Mouse (Mus musculus) liver, postnatal 0 days (tissue): ENCODE data around the gene BC003965. TPM values are rescaled to one million over a fixed set of nuclear protein-coding genes. Genes with fewer than 3 reads are reported as not detected.

ENCODE experiments used
- ATAC-seq: fragments of 200-750 bp; cut with Nextera tagmentation; 2 replicates; pipeline ENCODE4 v1.8.0; 2017; ENCODE audit warnings: mild to moderate bottlenecking, moderate library complexity
- DNase-seq: peaks from one replicate; pipeline ENCODE4 v3.0.0-alpha.2; 2016
- H3K27ac ChIP-seq: fragments of 300-500 bp; sonication (generic); 2 replicates; pipeline ENCODE4 v1.5.1; 2014; ENCODE audit warnings: antibody characterized with exemption, moderate library complexity, mild to moderate bottlenecking, low read depth
- H3K27me3 ChIP-seq: fragments of 300-500 bp; sonication (generic); 2 replicates; pipeline ENCODE4 v1.6.1; 2014; ENCODE audit warnings: low read length, control low read depth, mixed read lengths; ENCODE audit not compliant: insufficient read depth
- H3K36me3 ChIP-seq: fragments of 300-500 bp; sonication (generic); replicated peaks from 2 replicates; pipeline ENCODE4 v1.6.1; 2014; ENCODE audit warnings: mild to moderate bottlenecking, control low read depth, low read length, moderate library complexity, mixed read lengths; ENCODE audit not compliant: insufficient read depth
- H3K4me1 ChIP-seq: fragments of 300-500 bp; sonication (generic); 2 replicates; pipeline ENCODE4 v1.6.1; 2014; ENCODE audit warnings: antibody characterized with exemption, mild to moderate bottlenecking, control low read depth; ENCODE audit not compliant: insufficient read depth
- H3K4me2 ChIP-seq: fragments of 300-500 bp; sonication (generic); 2 replicates; pipeline ENCODE4 v1.6.1; 2014; ENCODE audit warnings: low read depth, mild to moderate bottlenecking, low read length, moderate library complexity, mixed read lengths
- H3K4me3 ChIP-seq: fragments of 300-500 bp; sonication (generic); 2 replicates; pipeline ENCODE4 v1.5.1; 2014; ENCODE audit warnings: low read depth, low read length
- H3K9ac ChIP-seq: fragments of 300-500 bp; sonication (generic); replicated peaks from 2 replicates; pipeline ENCODE4 v1.6.1; 2014; ENCODE audit warnings: mild to moderate bottlenecking, moderate library complexity
- H3K9me3 ChIP-seq: fragments of 300-500 bp; sonication (generic); 2 replicates; pipeline ENCODE4 v1.6.1; 2016; ENCODE audit warnings: mild to moderate bottlenecking, control low read depth, low read length, mixed read lengths
- CTCF ChIP-seq: sonication (generic); IDR thresholded peaks from 2 replicates; pipeline ENCODE4 v1.5.1; 2016; ENCODE audit warnings: antibody characterized with exemption, low read depth
- EP300 ChIP-seq: IDR thresholded peaks from 2 replicates; pipeline ENCODE4 v1.6.1; 2016; ENCODE audit warnings: antibody characterized with exemption, low read depth, mild to moderate bottlenecking
- WGBS: fragments of 180-500 bp; shearing (Covaris S2); extraction: QIAGEN DNeasy Blood & Tissue Kit; methylation state at CpG from one replicate; pipeline ENCODE4 v1.1.7; 2014; ENCODE audit not compliant: insufficient replicate concordance; 5-methylcytosine and 5-hydroxymethylcytosine counted together
- polyA plus RNA-seq: library from polyadenylated mRNA; unstranded; fragments of >200 nt; fragmentation: Nextera tagmentation; extraction: Ambion mirVana; gene quantifications from 2 replicates; pipeline ENCODE4 v1.2.1, GENCODE M21; 2015

The BC003965 gene
- 15.6 and 15.8 TPM in 2 replicates for polyA plus RNA-seq

GRCm38 (mm10) chr17:25184129-25184691, at the start of gene BC003965:
BC003965 (plus strand) TSS chr17:25184554.
- Histone ChIP-seq H3K36me3 (no peaks in the 10 kb centered on the region), H3K27me3 (no peaks in the 10 kb centered on the region), H3K4me3 (peak within 1 kb of the TSS; percentile 93), H3K4me2 (peak within 1 kb of the TSS; percentile 98), H3K27ac (peak within 1 kb of the TSS; percentile 95), H3K9me3 (no peaks in the 10 kb centered on the region), H3K4me1 (peaks cover 25% of the 10 kb centered on the region), H3K9ac (peak within 1 kb of the TSS; percentile 89)
- peak; percentile 98 for DNase-seq
- under 1% methylated on average over 50 of the region's 50 CpGs for WGBS
- ATAC-seq, result peak; percentile 85
- TF ChIP-seq EP300 (peak; percentile 89), CTCF (no peak; the same call in 1 of the 2 replicates)

DNA sequence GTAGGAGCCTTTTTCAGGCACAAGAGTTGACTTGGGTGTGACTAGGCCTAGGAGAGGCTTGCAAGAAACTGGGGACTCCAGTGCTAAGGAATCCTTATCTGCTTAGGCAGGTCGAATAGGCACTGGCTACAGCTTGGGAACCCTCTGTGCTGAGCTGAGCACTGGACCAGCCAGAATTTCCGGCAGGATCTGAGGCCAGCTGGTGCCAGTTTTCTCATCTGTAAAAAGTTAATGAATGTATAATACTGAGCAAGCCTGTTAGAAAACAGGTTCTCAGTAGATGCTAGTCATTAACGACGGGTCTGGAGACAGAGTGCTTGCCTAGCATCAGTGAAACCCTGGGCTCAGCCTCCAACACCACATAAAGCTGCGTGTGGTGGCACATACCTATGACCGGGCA, 48.7 kb upstream of the BC003965 start:
- peaks cover 11% of the 10 kb centered on the region for H3K4me1 ChIP-seq

DNA sequence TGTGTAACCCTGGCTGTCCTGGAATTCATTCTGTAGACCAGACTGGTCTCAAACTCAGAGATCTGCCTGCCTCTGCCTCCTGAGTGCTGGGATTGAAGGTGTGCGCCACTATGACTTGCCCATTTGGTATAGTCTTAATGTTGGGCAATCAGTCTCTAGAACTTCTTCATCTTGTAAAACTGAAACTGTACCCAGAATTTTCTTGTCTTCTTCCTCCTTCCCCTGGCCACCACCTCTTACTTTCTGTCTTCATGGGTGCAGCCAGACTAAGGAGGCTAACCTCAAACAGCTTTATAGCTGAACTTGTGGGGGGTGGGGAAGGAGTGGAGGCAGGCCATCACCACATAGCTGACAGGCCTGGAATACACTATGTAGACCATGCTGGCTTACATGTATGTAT, 45.6 kb upstream of the BC003965 start:
- H3K4me3 ChIP-seq, result no peak overlapping the region
- DNase-seq (no peak), ATAC-seq (no peak)
- TF ChIP-seq EP300, result no peak
- no peak for TF ChIP-seq CTCF
- WGBS, result 79% methylated on average over 1 of the region's 1 CpGs
- H3K4me2 ChIP-seq, result no peak overlapping the region
- no peak overlapping the region for H3K9ac ChIP-seq
- no peaks in the 10 kb centered on the region for H3K27me3 ChIP-seq
- H3K27ac ChIP-seq, result no peak overlapping the region
- no peaks in the 10 kb centered on the region for H3K9me3 ChIP-seq
- H3K4me1 ChIP-seq, result peaks cover 9% of the 10 kb centered on the region
- H3K36me3 ChIP-seq, result no peaks in the 10 kb centered on the region

More for the DNA sequence above, 48.7 kb upstream of the BC003965 start:
- Histone ChIP-seq H3K27ac (no peak overlapping the region), H3K36me3 (no peaks in the 10 kb centered on the region), H3K4me2 (no peak overlapping the region), H3K9me3 (no peaks in the 10 kb centered on the region), H3K27me3 (no peaks in the 10 kb centered on the region), H3K9ac (no peak overlapping the region), H3K4me3 (no peak overlapping the region)
- no peak for DNase-seq
- ATAC-seq, result no peak
- 85% methylated on average over 6 of the region's 6 CpGs for WGBS
- TF ChIP-seq CTCF, result no peak
- no peak for TF ChIP-seq EP300

DNA sequence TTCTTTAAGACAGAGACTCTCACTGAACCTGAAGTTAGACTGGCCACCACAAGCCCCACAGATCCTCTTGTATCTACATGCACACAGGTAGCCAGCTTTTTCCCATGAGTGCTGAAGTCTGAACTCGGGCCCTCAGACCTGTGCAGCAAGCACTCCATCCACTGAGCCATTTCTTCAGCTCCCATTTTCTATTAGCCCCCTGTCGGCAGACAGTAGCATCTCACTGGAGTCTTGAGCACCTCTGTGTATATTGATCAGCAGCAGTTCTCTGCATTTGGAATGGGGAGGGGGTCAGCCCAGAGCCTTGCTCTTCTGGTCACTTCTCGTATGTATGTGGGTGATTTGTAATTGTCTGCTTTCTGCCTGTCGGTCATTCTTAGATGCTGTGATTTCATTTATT, 44.4 kb upstream of the BC003965 start:
- Histone ChIP-seq H3K27ac (no peak overlapping the region), H3K36me3 (0 out of 2 replicates have a peak, but pooled peaks cover 2% of the 10 kb centered on the region), H3K27me3 (no peaks in the 10 kb centered on the region), H3K4me1 (no peaks in the 10 kb centered on the region), H3K9me3 (no peaks in the 10 kb centered on the region), H3K4me2 (no peak overlapping the region), H3K9ac (no peak overlapping the region), H3K4me3 (no peak overlapping the region)
- 70% methylated on average over 4 of the region's 4 CpGs for WGBS
- no peak for TF ChIP-seq EP300
- peak; percentile 51 for TF ChIP-seq CTCF
- DNase-seq, result no peak
- ATAC-seq, result no peak

GRCm38 (mm10) chr17:25162161-25162560, 22.2 kb upstream of the BC003965 start, which contains the start of gene Ccdc154:
Ccdc154 (plus strand) TSS chr17:25162461.
- Histone ChIP-seq H3K9ac (no peak within 1 kb of the TSS), H3K9me3 (no peaks in the 10 kb centered on the region), H3K27ac (no peak within 1 kb of the TSS), H3K4me3 (no peak within 1 kb of the TSS), H3K4me2 (no peak within 1 kb of the TSS), H3K36me3 (peaks cover 19% of the 10 kb centered on the region), H3K4me1 (no peaks in the 10 kb centered on the region), H3K27me3 (no peaks in the 10 kb centered on the region)
- DNase-seq (no peak), ATAC-seq (no peak)
- WGBS, result 78% methylated on average over 1 of the region's 1 CpGs
- TF ChIP-seq EP300 (no peak), CTCF (no peak)

GRCm38 (mm10) chr17:25163387-25163786, 21.0 kb upstream of the BC003965 start:
- Histone ChIP-seq H3K36me3 (peaks cover 19% of the 10 kb centered on the region), H3K4me3 (no peak overlapping the region), H3K27ac (no peak overlapping the region), H3K4me1 (no peaks in the 10 kb centered on the region), H3K9ac (no peak overlapping the region), H3K4me2 (no peak overlapping the region), H3K9me3 (no peaks in the 10 kb centered on the region), H3K27me3 (no peaks in the 10 kb centered on the region)
- DNase-seq (no peak), ATAC-seq (no peak)
- no peak for TF ChIP-seq EP300
- no peak for TF ChIP-seq CTCF
- WGBS, result 77% methylated on average over 7 of the region's 7 CpGs
